Mouse (Mus musculus) urinary bladder, postnatal 4 days (tissue): ENCODE measurements around the gene Cbx2.

Experiments used
- DNase-seq, 2 experiments: peaks; one replicate each; pipeline ENCODE4 v3.0.0; 2021 to 2022; ENCODE audit warnings: low spot score in 2 of 2

The Cbx2 gene

DNA sequence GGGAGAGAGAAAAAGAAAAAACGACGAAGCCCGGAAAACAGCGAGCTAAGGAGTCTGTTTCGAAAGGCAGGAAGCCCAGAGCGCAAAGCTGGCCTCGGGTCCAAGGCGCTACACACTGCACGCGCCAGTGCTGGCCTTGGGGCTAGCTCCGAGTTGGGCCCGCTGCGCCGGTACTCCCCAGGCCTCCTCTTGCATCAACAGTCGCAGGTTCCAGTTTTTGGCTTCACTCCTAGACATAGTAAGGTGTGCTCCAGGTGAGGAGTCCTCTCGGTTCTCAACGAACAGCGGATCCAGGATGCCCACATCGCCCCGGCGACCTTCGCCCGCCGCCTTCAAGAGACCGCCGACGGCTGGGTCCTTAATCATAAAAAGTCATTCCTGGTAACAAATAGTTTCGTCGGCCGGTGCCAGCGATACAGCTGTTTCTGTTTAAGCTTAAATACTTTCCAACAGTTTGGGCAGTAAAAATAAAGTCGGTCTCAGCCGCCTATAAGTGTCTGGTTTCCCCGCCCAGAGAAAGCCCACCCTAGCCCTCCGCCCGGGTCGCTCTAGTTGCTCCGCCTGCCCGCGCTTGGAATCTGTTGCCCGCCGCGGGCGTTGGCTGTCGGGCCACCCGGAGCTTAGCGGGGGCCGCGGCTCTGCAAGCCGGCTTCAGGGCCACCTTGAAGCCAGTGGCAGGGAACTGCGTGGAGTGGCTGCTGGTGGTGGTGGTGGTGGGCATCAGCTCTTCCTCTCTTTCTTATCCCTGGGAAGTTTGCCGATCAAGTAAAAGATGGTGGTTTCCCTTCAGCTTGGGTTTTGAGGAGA is 19.9 kb downstream of the Cbx2 start:
- DNase-seq = no peak

DNA sequence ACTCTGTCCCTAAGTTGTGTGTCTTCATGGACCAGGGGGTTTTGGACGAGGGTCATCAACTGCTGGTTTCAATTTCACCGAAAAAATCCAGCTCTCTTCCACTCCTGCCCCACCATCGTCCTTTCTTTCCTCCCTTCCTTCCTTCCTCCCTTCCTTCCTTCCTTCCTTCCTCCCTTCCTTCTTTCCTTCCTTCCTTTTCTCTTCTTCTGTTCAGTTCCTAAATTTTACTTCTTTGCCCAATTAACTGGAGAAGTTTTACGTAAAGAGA is 20.4 kb downstream of the Cbx2 start:
- no peak for DNase-seq

GRCm38 (mm10) chr11:119043761-119044550 is 21.2 kb downstream of the Cbx2 start:
- DNase-seq = no peak

GRCm38 (mm10) chr11:119044551-119045337 is 22.0 kb downstream of the Cbx2 start:
- DNase-seq = no peak

- peak in 1 of 2 experiments; percentile 69 for DNase-seq
Measured at GRCm38 (mm10) chr11:119046601-119047245, 24.0 kb downstream of the Cbx2 start.

GRCm38 (mm10) chr11:119047261-119048132 is 24.7 kb downstream of the Cbx2 start:
- DNase-seq = no peak

DNA sequence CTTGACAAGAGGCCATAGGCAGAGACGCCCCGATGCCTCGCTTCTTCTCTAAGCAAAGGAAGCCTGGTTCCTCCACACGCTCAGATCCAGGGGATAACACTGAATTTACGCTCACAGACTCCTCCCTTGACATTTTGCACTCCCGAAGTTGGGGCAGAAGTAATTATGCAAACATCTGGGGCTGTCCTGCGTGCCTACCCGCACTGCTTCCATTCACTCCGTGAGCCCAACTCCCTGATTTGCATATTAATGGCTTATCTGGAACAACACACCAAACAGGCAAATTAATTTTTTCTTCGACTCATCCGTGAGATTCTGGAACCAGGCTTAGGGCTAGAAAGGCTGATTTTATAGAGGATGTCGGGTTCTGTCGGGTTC is 25.4 kb downstream of the Cbx2 start:
- no peak for DNase-seq

DNA sequence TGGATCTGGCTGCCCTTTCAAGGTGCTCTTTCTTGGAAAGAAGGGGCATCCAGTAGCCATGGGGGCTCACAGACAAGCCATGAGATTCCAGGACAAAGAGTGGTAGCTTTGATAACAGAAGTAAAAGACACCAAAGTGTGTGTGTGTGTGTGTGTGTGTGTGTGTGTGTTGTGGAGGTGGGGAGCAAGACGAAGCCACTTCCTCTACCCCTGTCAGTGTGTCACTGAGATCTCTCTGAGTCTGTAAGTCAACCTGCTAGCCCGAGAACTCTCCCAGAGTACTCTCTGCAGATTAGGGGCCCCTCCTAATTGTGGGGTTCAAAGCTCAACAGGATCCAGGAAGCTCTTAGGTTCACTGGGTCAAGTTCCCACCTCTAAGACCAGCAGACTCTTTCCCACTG is 27.6 kb downstream of the Cbx2 start:
- no peak for DNase-seq

DNA sequence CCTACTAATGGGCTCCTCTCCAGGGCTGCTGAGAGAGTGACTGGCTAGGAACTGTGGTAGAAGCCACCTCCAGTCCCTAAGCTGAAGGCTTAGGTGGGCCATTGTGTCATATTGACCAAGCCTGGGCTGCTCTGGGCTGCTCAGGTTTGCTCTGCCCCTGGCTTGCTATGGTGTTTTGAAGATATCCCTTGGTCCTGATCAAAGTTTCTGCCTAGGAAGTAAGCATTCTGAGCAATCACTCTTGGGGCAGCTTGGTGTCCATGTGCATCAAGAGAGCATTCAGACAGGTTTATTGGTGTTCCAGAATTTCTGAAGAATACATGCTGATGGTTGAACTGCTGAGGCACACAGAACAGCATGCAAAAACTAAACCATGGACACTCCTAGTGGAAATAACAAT is 28.7 kb downstream of the Cbx2 start:
- no peak for DNase-seq

- no peak for DNase-seq
Measured at GRCm38 (mm10) chr11:119051927-119052660, 29.3 kb downstream of the Cbx2 start.

DNA sequence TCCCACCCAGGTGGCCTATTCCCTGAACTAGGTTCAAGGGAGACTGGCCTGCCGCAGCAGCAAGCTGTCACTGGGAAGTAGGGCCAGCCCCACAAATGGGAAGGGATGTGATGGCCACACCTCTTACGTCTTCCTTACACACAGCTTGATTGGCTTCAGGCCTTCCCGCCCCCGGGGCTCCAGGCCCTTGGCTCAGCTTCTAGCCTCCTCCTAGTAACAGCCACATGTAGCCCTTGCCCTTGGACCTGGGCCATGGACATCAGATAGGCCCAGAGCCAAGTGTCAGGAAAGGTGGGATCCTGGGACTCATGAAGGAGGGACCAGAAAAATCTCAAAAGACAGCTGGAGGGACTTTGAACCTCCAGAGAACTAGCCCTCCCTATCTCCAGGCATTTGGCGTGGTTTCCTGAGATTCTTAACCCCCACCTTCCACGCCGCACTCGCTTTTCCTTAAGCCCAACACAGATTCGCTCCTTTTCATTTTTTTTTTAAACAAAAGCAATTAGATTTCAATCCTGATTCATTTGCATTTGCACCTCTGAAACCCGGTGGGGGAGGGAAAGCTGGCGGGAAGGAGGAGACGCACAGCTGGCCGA is 30.0 kb downstream of the Cbx2 start:
- peak in 1 of 2 experiments; percentile 49 for DNase-seq

DNA sequence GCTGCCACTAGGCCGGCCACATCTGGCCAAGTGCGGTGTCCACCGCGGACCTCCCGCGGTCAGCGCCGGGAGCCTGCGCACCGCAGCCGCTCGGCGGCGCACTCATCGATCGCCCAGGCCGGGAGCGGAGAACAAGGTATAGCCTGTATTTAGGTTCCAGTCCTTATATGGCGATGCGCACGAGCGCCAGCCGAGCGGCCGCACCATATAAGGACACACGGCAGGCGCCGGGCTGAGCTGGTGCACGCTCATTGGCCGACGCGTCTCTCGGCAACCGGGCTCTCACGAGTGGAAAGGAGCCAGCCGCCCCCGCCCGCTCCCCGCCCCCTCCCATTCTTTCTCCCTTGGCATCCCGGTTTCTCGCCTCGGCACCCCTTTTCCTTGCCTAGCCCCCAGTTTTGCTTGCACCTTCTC is 30.5 kb downstream of the Cbx2 start:
- peak; percentile 73 to 76 for DNase-seq

- DNase-seq = no peak
Measured at GRCm38 (mm10) chr11:119053738-119054350, 31.1 kb downstream of the Cbx2 start.

- DNase-seq = no peak
Measured at GRCm38 (mm10) chr11:119054351-119055345, 31.9 kb downstream of the Cbx2 start.

- DNase-seq = no peak
Measured at GRCm38 (mm10) chr11:119055571-119056131, 32.9 kb downstream of the Cbx2 start.

- DNase-seq = no peak
Measured at GRCm38 (mm10) chr11:119056301-119057211, 33.8 kb downstream of the Cbx2 start.

DNA sequence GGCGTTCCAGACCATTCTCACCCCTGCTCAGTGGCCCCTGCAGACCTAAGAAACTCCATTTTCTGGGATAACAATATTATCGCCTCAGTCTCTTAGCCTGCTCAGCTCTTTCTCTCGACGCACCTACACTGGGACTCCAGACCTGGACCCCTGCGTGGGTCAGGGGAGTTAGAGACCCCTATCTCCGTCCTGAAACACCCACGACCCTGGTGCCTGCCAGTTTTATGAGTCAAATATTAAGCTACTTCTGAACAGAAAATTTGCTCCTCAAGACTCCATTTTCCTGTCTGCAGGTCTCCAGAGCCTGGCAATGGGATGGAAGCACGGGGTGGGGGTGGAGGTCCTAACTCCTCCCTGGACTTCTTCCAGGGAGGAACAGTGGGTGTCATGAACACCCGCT is 34.5 kb downstream of the Cbx2 start:
- DNase-seq = no peak
